Mouse (Mus musculus): ENCODE measurements around the gene Tceal3. TPM values are rescaled to one million over a fixed set of nuclear protein-coding genes. Genes with fewer than 3 reads are reported as not detected.
"Not testable (repeated sequence)": the region's sequence is repeated elsewhere in the genome, so short reads cannot be mapped to it uniquely, and the experiment has no call there.

Tceal3 gene
- polyA plus RNA-seq, 1 experiment, result not detected

- Histone ChIP-seq H3K36me3 (replicated peaks; ENCODE audit: low read length) (no peaks in the 10 kb centered on the region), H3K27me3 (replicated peaks) (peaks cover 2% of the 10 kb centered on the region), H3K4me3 (replicated peaks) (no peak overlapping the region), H3K9me3 (no peaks in the 10 kb centered on the region), H3K4me1 (no peaks in the 10 kb centered on the region)
- no peak for TF ChIP-seq FLI1 (IDR thresholded peaks at IDR 0.05; ENCODE audit: low read length)
Observed at GRCm38 (mm10) chrX:136624905-136625569, 34.4 kb downstream of the Tceal3 start.

- Histone ChIP-seq H3K9me3 (no peaks in the 10 kb centered on the region), H3K27me3 (replicated peaks) (peaks cover 2% of the 10 kb centered on the region), H3K36me3 (replicated peaks; ENCODE audit: low read length) (no peaks in the 10 kb centered on the region), H3K4me3 (replicated peaks) (no peak overlapping the region), H3K4me1 (no peaks in the 10 kb centered on the region)
- TF ChIP-seq FLI1 (IDR thresholded peaks at IDR 0.05; ENCODE audit: low read length), result no peak
- TF ChIP-seq GATA1 (IDR thresholded peaks at IDR 0.05; ENCODE audit: borderline replicate concordance, low read length), result no peak
Observed at GRCm38 (mm10) chrX:136625959-136626358, 35.3 kb downstream of the Tceal3 start.

GRCm38 (mm10) chrX:136635116-136635515, 44.5 kb downstream of the Tceal3 start:
- H3K27me3 ChIP-seq (replicated peaks), result no peaks in the 10 kb centered on the region
- no peaks in the 10 kb centered on the region for H3K4me1 ChIP-seq
- H3K4me3 ChIP-seq (replicated peaks), result no peak overlapping the region
- H3K9me3 ChIP-seq, result no peaks in the 10 kb centered on the region
- TF ChIP-seq FLI1 (IDR thresholded peaks at IDR 0.05; ENCODE audit: low read length), result no peak
- TF ChIP-seq GATA1 (IDR thresholded peaks at IDR 0.05; ENCODE audit: borderline replicate concordance, low read length), result no peak
- H3K36me3 ChIP-seq (replicated peaks; ENCODE audit: low read length), result no peaks in the 10 kb centered on the region

- Histone ChIP-seq H3K4me3 (replicated peaks) (no peak overlapping the region), H3K9me3 (no peaks in the 10 kb centered on the region), H3K27me3 (replicated peaks) (no peaks in the 10 kb centered on the region), H3K36me3 (replicated peaks; ENCODE audit: low read length) (no peaks in the 10 kb centered on the region), H3K4me1 (no peaks in the 10 kb centered on the region)
- no peak for TF ChIP-seq GATA1 (IDR thresholded peaks at IDR 0.05; ENCODE audit: borderline replicate concordance, low read length)
- TF ChIP-seq FLI1 (IDR thresholded peaks at IDR 0.05; ENCODE audit: low read length), result no peak
Observed at GRCm38 (mm10) chrX:136639754-136640153, 49.1 kb downstream of the Tceal3 start.

GRCm38 (mm10) chrX:136645857-136646256, 55.2 kb downstream of the Tceal3 start:
- H3K27me3 ChIP-seq (replicated peaks); H3K4me3 ChIP-seq (replicated peaks); H3K9me3 ChIP-seq; H3K4me1 ChIP-seq; H3K36me3 ChIP-seq (replicated peaks; ENCODE audit: low read length): not testable (repeated sequence)

GRCm38 (mm10) chrX:136666281-136666706, 75.7 kb downstream of the Tceal3 start:
- Histone ChIP-seq H3K9me3 (no peaks in the 10 kb centered on the region), H3K4me3 (replicated peaks) (no peak overlapping the region), H3K36me3 (replicated peaks; ENCODE audit: low read length) (no peaks in the 10 kb centered on the region), H3K27me3 (replicated peaks) (peaks cover 12% of the 10 kb centered on the region), H3K4me1 (no peaks in the 10 kb centered on the region)
- TF ChIP-seq GATA1 (IDR thresholded peaks at IDR 0.05; ENCODE audit: borderline replicate concordance, low read length) (no peak), FLI1 (IDR thresholded peaks at IDR 0.05; ENCODE audit: low read length) (no peak)

- H3K4me1 ChIP-seq; H3K9me3 ChIP-seq; H3K4me3 ChIP-seq (replicated peaks); H3K36me3 ChIP-seq (replicated peaks; ENCODE audit: low read length): not testable (repeated sequence)
- peaks cover 12% of the 10 kb centered on the region for H3K27me3 ChIP-seq (replicated peaks)
Observed at GRCm38 (mm10) chrX:136666762-136667464, 76.3 kb downstream of the Tceal3 start.

GRCm38 (mm10) chrX:136668794-136669193, 78.2 kb downstream of the Tceal3 start:
- TF ChIP-seq GATA1 (IDR thresholded peaks at IDR 0.05; ENCODE audit: borderline replicate concordance, low read length) (no peak), FLI1 (IDR thresholded peaks at IDR 0.05; ENCODE audit: low read length) (no peak)
- Histone ChIP-seq H3K4me3 (replicated peaks) (no peak overlapping the region), H3K27me3 (replicated peaks) (peaks cover 12% of the 10 kb centered on the region), H3K4me1 (no peaks in the 10 kb centered on the region), H3K36me3 (replicated peaks; ENCODE audit: low read length) (no peaks in the 10 kb centered on the region), H3K9me3 (no peaks in the 10 kb centered on the region)

GRCm38 (mm10) chrX:136680989-136681388, 90.3 kb downstream of the Tceal3 start:
- H3K36me3 ChIP-seq (replicated peaks; ENCODE audit: low read length), result no peaks in the 10 kb centered on the region
- H3K4me3 ChIP-seq (replicated peaks), result no peak overlapping the region
- no peaks in the 10 kb centered on the region for H3K9me3 ChIP-seq
- H3K4me1 ChIP-seq, result no peaks in the 10 kb centered on the region
- no peaks in the 10 kb centered on the region for H3K27me3 ChIP-seq (replicated peaks)
- TF ChIP-seq GATA1 (IDR thresholded peaks at IDR 0.05; ENCODE audit: borderline replicate concordance, low read length) (no peak), FLI1 (IDR thresholded peaks at IDR 0.05; ENCODE audit: low read length) (no peak)

GRCm38 (mm10) chrX:136691606-136692293, 101.1 kb downstream of the Tceal3 start:
- H3K4me1 ChIP-seq; H3K27me3 ChIP-seq (replicated peaks); H3K36me3 ChIP-seq (replicated peaks; ENCODE audit: low read length); H3K4me3 ChIP-seq (replicated peaks): not testable (repeated sequence)
- peaks cover 13% of the 10 kb centered on the region for H3K9me3 ChIP-seq

All from megakaryocyte, embryonic 14.5 days (primary cell).